Mouse (Mus musculus) embryonic facial prominence, embryonic 11.5 days (tissue): ENCODE measurements at regions not wholly inside any gene's neighbourhood (a gene's known extent, or its start where the extent isn't known, plus 50 kb on each side); places are given as distances from the start of the nearest gene placed in this dataset.

Source experiments
- ATAC-seq: fragments of 200-750 bp; cut with Nextera tagmentation; replicated peaks from 2 replicates; pipeline ENCODE4 v1.8.0; 2017; ENCODE audit warnings: low read depth; ENCODE audit not compliant: insufficient number of reproducible peaks, low FRiP score, low TSS enrichment
- DNase-seq: peaks from one replicate; pipeline ENCODE4 v3.0.0-alpha.2; 2015; ENCODE audit warnings: low spot score
- H3K27ac ChIP-seq: fragments of 300-500 bp; sonication (generic); replicated peaks from 2 replicates; pipeline ENCODE4 v1.5.1; 2014; ENCODE audit warnings: mild to moderate bottlenecking, low read depth, low read length, control low read depth
- H3K27me3 ChIP-seq: fragments of 300-500 bp; sonication (generic); 2 replicates; pipeline ENCODE4 v1.6.1; 2014; ENCODE audit warnings: mild to moderate bottlenecking, low read length, moderate library complexity, mixed read lengths; ENCODE audit not compliant: control insufficient read depth, insufficient read depth
- H3K36me3 ChIP-seq: fragments of 300-500 bp; sonication (generic); replicated peaks from 2 replicates; pipeline ENCODE4 v1.6.1; 2014; ENCODE audit warnings: low read depth, mild to moderate bottlenecking, low read length, moderate library complexity, mixed read lengths; ENCODE audit not compliant: control insufficient read depth, insufficient read depth
- H3K4me1 ChIP-seq: fragments of 300-500 bp; sonication (generic); 2 replicates; pipeline ENCODE4 v1.6.1; 2014; ENCODE audit warnings: low read length, mixed read lengths; ENCODE audit not compliant: control insufficient read depth, insufficient read depth
- H3K4me2 ChIP-seq: fragments of 300-500 bp; sonication (generic); 2 replicates; pipeline ENCODE4 v1.6.1; 2014; ENCODE audit warnings: low read depth, mild to moderate bottlenecking, control low read depth, low read length, moderate library complexity
- H3K4me3 ChIP-seq: fragments of 300-500 bp; sonication (generic); 2 replicates; pipeline ENCODE4 v1.5.1; 2014; ENCODE audit warnings: low read depth, low read length, control low read depth
- H3K9ac ChIP-seq: fragments of 300-500 bp; sonication (generic); replicated peaks from 2 replicates; pipeline ENCODE4 v1.6.1; 2014; ENCODE audit warnings: mild to moderate bottlenecking, control low read depth, low read length
- H3K9me3 ChIP-seq: fragments of 300-500 bp; sonication (generic); replicated peaks from 2 replicates; pipeline ENCODE4 v1.6.1; 2016; ENCODE audit warnings: mild to moderate bottlenecking, low read length, inconsistent platforms, mixed read lengths; ENCODE audit not compliant: control insufficient read depth
- WGBS: fragments of 180-500 bp; shearing (Covaris S2); extraction: QIAGEN DNeasy Blood & Tissue Kit; methylation state at CpG from one replicate; pipeline ENCODE4 v1.1.7; 2014; 5-methylcytosine and 5-hydroxymethylcytosine counted together

DNA sequence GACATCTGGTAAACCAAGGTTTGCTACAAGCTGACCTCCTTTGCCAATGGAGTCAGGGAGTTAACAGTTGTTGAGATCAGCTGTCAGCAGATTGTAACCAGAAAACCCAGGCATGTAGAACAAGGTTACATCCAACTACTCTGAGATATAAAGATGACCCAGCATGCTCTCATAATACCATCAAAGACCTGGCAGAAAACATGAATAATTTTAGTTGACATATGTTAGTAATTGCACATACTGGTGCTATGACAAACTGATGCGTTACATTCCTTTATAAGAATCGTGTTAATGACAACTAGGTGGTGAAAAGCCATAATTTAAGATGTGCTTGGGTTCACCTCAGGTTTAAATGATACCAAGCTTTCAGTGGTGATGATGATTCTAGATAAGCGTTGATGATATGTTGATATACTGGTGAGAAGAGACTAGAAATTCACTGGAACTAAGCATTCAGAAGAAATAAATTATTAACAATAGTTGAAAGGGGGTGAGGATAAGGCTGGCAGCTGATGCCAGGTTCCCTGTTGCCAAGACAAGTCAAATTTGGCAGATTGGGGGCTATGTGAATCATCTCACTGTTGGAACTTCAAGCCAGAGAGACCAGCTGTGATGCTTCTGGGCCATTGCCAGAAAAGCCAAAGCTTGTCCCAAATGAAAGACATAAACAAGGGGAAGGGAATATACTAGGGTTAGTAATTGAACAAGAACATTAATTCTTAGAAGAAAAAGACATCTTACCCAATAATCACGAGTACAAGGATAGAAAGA lies 437.7 kb upstream of the Gm21961 start:
- WGBS = 80% methylated on average over 4 of the region's 4 CpGs
- no peak overlapping the region for H3K9ac ChIP-seq
- ATAC-seq (no peak), DNase-seq (no peak)
- H3K27me3 ChIP-seq = no peaks in the 10 kb centered on the region
- H3K4me2 ChIP-seq = no peak overlapping the region
- H3K36me3 ChIP-seq = no peaks in the 10 kb centered on the region
- no peaks in the 10 kb centered on the region for H3K4me1 ChIP-seq
- no peaks in the 10 kb centered on the region for H3K9me3 ChIP-seq
- H3K4me3 ChIP-seq = no peak overlapping the region
- no peak overlapping the region for H3K27ac ChIP-seq

DNA sequence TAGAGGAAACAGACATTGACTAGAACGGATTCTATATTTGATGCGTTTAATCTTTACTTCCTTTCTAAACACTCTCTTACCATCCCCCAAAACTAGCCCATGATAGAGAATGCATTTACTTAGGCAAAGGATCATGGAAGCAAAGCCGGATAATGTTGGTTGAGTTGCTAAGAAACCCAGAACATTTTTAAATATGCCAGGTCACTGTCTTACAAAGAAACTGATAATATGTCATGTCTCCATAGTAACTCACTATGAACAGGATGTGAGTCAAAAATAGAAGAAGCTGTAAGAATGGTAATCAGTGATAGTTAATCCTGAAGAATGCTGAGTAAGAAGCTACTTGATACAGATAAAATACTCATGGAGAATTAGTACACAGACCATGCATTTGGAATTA lies 405.0 kb upstream of the Gm21961 start:
- no peak overlapping the region for H3K9ac ChIP-seq
- no peaks in the 10 kb centered on the region for H3K36me3 ChIP-seq
- ATAC-seq (no peak), DNase-seq (no peak)
- H3K9me3 ChIP-seq = no peaks in the 10 kb centered on the region
- no peaks in the 10 kb centered on the region for H3K4me1 ChIP-seq
- no peak overlapping the region for H3K4me2 ChIP-seq
- H3K4me3 ChIP-seq = no peak overlapping the region
- H3K27ac ChIP-seq = no peak overlapping the region
- 89% methylated on average over 3 of the region's 3 CpGs for WGBS
- no peaks in the 10 kb centered on the region for H3K27me3 ChIP-seq
